Mouse (Mus musculus) megakaryocyte, embryonic 14.5 days (primary cell): ENCODE measurements around the gene Prr3.
A peak's percentile ranks its signal among the peaks of the same experiment; 100 is the strongest.

ENCODE experiments used
- FLI1 ChIP-seq: IDR thresholded peaks from 2 replicates; pipeline ENCODE4 v1.6.1; 2012; ENCODE audit warnings: low read length, inconsistent platforms, mixed read lengths
- GATA1 ChIP-seq: IDR thresholded peaks from 3 replicates; pipeline ENCODE4 v1.6.1; 2012; ENCODE audit warnings: mixed read lengths, low read length, inconsistent platforms, borderline replicate concordance

- TF ChIP-seq GATA1, result no peak
- peak; percentile 18; the same call in 1 of the 2 replicates for TF ChIP-seq FLI1
Measured at GRCm38 (mm10) chr17:35979401-35980362, at the start of gene Prr3, which contains the start of gene Gnl1.
